Mouse (Mus musculus) 416B (cell line): ENCODE results near the gene Paf1.

Source experiments
- DNase-seq: peaks from one replicate; pipeline ENCODE4 v3.0.0; 2011; ENCODE audit warnings: low read depth

Paf1 gene

DNA sequence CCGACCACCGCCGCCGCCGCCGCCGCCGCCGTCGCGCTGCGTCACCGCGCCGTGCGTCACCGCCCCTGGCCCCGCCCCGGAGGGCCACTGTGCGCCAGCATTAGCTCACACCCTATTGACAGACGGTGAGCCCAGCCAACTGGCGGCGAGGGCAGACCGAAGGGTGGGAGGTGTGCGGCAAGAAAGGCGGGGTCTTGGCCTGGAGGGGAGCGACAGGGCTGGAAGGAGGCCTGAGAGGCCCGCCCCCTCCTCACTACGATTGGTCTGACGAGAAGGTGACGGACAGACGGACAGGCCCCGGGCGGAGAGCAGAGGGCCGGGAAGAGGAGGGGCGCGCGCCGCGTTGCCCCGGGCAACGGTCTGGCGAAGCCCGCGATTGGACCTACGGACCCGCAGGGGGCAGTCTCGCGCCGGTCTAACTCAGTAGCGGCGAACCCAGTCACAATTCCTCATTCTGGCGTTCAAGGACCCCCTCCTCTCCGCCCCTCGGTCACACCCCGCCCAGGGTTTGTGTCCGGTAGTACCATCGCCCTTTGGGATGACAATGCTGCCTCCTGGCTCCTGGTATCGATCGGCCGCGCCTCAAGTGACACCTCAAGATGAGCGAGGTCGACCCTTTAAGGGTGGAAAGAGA, 43.6 kb downstream of the Paf1 start:
- peak; percentile 100 for DNase-seq

DNA sequence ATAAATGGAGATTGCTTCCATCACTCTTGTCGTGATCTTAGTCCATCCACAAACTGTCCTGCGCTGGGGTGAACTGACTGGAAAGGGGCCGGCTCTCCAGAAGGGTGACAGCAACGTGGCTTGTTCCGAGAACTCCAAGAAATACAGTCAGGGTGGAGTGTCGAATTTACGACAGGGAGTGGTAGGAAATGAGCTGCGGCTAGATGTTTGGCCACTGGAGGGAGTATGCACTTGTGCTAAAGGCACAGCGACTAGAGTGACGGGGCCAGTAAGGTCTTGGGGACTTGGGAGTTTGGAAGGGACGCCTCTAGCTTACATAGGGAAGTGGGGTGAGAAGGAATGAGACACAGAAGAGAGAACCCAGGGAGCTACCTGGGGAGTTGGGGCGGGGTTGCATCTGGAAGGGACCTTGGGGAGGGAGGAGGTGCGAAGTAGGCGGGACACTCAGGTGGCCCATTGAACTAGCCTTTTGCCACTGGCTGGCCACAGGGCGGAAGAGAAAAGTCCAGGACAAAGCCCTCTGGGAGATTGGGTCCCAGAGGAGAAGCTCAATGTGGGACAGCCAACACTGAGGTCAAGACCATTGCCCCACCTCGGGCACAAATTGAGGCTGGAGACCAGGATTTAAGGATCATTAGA, 44.3 kb downstream of the Paf1 start, which contains the start of gene Gmfg:
Gene Gmfg, plus strand, starts transcription at position 516 of the 639 bp plus-strand sequence.
- DNase-seq = peak; percentile 97

- DNase-seq = no peak
Measured at GRCm38 (mm10) chr7:28437964-28438363, 45.2 kb downstream of the Paf1 start.

DNA sequence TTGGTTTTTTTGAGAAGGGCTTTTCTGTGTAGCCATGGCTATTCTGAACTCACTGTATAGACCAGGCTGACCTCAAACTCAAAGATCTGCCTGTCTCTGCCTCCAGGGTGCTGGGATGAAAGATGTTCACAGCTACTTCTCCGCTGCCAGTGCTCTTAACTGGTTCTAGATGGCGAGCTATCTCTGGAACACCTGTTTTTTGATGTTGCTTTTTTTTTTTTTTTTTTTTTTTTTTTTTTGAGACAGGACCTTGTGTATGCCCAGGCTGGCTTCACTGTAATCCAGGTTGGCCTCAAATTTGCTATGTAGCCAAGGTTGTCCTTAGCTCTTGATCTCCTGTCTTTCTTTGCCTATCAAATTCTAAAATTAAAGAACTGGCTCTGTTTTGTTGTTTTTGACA, 46.0 kb downstream of the Paf1 start:
- no peak for DNase-seq

GRCm38 (mm10) chr7:28440739-28441138, 48.0 kb downstream of the Paf1 start:
- peak; percentile 95 for DNase-seq

GRCm38 (mm10) chr7:28441776-28442485, 49.2 kb downstream of the Paf1 start:
- no peak for DNase-seq

DNA sequence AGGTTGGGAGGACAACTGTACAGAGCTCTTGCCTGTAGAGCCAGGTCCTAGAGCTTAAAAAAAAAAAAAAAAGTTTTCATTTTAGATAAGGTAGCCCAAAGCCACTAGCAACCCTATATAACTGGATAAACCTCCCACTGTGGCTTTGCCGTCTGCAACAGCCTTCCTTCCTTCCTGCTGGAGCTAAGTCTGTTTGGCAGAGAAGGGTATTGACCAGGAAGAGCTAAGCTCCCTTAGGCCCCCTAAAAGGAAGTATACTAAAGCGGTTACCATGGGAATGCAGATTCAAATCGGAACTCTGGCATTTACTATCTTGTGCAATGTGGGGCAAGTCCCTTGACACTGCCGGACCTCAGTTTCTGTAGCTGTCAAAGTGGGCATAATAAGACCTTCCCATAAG, 49.9 kb downstream of the Paf1 start:
- peak; percentile 98 for DNase-seq

DNA sequence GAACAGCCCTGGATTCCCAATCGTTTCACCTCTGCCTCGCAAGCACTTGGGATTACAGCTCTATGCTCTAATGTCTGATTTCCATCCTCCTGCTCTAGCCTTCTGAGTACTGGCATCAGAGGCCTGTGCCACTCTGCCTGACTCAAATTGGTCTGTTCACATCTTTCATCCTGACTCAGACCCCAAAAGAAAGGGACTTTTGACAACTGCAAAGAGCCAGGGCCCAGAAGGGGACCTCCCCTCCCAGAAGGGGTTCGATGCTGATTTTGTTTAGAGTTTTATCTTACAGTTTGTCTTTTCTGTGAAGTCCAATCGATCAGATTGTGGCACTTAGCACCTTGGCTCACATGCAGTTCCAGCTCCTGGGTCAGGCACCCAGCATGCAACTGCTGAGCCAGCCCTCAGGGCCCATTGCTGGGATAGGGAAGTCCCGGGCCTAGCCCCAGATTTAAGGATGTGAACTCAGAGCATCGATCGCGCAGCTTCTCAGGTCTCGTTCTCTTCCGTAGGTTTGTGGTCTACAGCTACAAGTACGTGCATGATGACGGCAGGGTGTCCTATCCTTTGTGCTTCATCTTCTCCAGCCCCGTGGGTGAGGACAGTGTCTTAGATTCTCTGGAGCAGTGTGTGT, 51.7 kb downstream of the Paf1 start:
- DNase-seq = no peak

DNA sequence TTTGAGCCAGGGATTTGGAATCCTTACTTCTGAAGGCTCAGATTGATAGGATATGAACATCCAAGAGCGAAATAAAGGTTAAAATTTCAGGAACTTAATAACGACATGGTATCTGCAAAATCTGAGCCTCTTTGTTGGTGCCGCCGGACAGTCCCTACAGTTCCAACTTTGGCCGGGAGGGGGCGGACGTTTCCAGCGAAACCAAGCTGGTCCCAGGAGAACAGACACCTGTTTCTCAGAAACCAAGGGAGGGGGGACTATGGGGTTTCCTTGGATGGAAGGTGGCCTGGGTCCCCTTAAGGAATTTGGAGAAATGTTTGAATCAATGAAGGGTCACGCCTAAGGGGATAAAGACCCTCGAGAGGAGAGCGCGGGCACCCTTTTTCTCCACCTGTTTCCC, 53.7 kb downstream of the Paf1 start:
- DNase-seq = peak; percentile 63

GRCm38 (mm10) chr7:28447101-28447830, 54.5 kb downstream of the Paf1 start:
- no peak for DNase-seq

DNA sequence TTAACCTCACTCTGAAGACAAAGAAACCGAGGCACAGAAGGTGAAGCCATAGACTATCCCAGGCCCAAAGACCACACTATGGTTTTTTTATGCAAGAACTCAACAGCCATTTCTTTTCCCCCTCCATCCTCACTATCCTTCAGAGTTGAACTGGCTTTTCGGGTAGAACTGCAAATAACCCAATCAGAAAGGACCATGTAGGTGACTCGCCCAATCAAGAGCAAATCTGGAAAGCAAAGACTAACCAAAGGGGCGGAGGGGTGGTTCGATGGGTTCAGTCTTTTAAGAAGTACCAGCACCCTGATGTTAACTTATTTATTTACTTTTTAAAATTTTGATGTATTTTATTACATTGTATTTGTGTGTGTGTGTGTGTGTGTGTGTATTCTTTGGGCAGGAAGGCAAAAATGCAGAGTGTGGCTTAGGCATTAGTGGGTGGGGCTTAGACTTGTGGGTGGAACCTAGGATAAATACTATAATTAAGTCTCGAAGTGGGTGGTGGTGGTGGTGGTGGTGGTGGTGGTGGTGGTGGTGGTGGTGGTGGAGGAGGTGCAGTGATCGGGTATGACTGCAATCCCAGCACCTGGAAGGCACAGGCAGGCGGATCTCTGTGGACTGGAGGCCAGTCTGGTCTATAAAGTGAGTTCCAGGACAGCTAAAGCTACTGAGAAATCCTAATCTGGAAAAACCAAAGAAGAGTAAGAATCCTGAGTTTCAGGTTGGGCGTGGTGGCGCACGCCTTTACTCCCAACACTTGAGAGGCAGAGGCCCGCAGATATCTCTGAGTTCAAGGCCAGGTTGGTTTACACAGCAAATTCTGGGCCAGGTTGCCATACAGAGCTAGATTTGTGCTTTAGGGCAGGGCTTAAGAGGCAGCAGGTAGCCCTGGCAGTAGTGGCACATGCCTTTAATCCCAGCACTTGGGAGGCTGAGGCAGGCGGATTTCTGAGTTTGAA, 55.4 kb downstream of the Paf1 start:
- DNase-seq = no peak
